Mouse (Mus musculus): Measurements from ENCODE around the gene Atg9a. TPM values are rescaled to one million over a fixed set of nuclear protein-coding genes. Genes with fewer than 3 reads are reported as not detected.

Gene Atg9a
- polyA plus RNA-seq (2012; rRNA removed): 57.0 and 62.6 TPM in 2 replicates

DNA sequence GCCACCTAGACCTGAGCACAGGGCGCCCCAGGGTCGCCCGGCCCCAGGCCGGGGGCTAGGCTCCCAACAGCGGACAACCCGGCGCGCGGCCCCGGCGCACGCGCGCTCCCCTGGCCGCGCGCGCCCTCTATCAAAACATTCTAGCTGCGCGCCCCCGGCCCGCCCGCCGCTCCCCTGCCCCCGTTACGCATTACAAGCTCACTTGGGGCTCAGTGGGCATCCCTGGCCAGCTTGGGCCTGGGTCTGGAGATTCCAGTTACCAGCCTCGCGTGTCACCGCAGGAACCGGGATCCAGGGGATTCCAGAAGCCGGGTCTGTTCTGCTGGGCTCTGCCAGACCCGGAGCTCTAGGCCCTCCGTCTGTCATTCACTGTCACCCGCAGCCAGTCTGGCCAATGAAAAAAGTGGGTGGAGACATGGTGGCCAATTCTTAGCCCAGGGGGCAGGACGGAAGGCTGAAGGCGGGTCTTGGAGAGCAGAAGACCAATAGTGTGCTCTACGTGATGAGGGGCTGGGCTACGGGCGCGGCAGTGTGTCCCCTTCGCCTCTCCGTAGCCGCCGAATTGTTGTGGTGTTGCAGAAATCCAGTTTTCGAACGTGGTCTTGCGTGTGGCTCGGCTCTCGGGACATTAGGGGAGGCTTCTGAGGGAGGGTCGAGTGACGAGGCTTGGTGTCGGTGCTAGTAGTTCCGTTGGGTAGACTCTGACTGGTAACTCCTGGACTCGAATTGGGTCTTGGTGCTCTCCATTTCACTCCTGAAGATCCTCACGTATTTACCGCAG lies at the start of gene Atg9a, which contains the start of gene Ankzf1:
Gene Atg9a (minus strand): TSS at position 575 of the 781 bp plus-strand sequence.
Gene Ankzf1 (plus strand): TSS at position 530 of the 781 bp plus-strand sequence.

DNA sequence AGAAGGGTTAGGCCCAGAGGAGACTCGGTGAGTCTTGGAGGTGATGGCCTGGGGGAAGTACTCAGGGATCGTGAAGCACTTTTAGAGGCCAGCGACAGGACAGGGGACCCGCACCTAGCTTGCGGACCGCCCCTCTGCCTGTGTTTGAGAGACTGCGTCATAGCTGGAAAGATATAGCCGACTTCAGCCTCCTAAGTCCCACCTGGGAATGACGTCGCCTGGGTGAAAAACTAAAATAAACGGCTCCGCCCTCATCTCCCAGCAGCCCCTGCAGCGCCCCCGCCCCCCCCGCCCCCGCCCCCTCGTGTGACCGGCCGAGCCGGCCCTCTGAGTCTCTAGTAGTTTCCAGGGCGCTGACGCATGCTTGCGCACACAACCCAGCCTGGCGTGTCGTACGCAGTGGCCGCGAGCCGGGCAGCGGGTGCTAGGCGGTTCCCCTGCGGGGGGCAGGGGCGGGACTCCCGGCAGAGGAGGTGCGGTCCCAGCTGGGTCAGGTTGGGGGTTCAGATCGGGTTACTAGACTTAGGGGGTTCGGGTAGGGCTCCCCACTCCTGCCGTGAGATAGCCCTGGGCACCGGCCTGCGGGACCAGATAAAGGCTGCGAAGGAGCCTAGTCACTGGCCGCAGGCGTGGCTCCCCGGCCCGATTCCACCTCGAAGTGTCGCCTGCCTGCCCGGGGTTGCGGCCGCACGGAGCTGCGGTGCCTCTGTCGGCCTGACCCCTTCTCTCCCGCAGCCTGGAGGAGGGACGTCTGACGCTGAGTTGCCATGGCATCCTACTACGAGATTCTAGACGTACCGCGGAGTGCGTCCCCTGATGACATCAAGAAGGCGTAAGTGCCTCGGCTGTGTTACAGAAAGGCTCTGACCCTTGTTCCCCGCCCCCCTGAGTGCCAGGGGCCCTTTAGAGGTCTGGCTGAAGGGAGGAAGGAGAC lies 44.4 kb upstream of the Atg9a start, which contains the start of gene Dnajb2:
Gene Dnajb2 (plus strand): TSS at position 290 of the 934 bp plus-strand sequence.

DNA sequence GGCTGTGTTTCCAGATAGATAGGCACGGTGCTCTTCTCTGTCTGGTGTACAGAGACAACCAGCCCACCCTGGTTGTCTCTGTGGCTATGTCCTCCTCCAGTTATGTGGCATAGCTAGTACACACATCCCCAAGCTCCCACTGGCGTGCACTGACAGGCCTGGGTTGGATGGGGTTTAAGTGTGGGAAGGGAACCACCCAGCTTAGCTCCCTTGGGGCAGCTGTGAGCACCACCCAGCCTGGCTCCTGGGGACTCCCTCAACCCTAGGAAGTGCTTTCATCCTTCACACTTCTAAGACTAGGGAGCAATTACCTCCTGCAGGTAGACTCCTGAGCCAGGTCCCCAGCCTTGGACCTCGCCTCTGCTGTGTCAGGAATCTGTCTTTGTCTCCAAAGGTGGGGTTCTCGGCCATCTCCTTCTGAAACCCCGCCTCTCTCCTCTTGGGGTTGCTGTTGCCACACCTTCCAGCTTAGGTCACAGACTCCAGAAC lies 39.7 kb upstream of the Atg9a start, which contains the start of gene A630095N17Rik:
Gene A630095N17Rik (minus strand): TSS at position 439 of the 489 bp plus-strand sequence.

DNA sequence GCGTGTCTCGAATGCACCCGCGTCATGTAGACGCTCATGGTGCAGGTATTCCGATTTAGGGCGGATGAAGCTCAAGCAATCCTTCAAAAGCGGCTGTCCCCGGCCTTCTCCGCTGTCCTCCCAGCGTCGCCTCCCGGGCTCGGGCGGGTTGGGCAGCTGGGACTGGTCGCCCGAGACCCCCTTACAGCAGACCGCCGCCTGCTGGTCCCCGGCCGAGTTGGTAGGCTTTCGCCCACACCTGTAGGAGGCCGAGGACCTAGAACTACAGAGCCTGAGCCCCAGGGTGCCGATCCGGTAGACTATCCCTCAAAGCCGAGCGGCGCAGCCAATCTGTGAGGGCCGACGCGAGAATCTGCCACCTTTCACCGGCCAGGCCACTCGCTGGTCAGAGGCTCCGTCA lies 27.5 kb upstream of the Atg9a start, which contains the start of gene Tuba4a:
Gene Tuba4a (minus strand): TSS at position 335 of the 400 bp plus-strand sequence.

DNA sequence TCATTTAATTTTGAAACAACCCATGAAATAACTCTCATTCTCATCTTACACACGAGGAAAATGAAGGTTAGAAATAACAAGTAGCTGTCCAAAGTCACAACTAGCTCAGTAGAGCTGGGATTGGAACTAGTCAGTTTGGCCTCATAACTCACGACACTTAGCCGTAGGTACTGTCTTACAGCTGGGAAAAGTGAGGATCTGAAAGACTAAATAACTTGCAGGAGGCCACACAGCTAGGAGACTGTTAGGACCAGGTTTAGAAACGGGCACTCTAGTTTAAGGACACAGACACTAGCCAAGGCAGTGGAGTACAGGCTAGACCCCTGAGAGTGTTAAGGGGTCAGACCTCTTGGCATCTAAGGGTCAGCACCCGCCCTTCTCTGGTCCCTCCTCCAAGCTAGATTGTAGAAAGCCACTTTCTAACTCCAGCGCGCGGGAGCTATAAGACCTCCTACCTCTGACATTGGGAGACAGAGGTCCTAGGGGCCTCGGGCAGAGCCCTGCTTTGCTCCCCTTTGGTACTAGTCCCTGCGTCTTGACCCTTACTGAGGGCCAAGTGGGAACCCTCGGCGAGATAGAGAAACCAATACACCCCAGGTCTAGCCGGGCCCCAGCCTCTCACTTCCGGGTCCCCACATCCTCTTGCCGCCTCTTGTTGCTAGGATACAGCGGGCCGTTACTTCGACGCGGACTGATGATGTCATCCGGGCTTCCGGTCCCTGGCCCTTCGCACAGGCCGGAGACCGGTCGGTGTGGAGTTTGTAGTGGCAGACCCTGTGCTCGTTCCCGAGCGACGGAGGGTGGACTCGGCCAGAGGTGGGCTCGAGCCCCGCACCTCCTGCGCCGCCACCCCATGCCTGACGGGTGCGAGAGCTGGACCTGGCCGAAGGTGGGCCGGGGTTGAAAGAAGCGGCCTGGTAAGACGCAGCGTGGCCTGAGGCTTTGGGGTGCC lies 18.4 kb upstream of the Atg9a start, which contains the start of the genes Glb1l and Stk16:
Gene Glb1l (minus strand): TSS at position 678 of the 952 bp plus-strand sequence.
Gene Stk16 (plus strand): TSS at position 703 of the 952 bp plus-strand sequence.

DNA sequence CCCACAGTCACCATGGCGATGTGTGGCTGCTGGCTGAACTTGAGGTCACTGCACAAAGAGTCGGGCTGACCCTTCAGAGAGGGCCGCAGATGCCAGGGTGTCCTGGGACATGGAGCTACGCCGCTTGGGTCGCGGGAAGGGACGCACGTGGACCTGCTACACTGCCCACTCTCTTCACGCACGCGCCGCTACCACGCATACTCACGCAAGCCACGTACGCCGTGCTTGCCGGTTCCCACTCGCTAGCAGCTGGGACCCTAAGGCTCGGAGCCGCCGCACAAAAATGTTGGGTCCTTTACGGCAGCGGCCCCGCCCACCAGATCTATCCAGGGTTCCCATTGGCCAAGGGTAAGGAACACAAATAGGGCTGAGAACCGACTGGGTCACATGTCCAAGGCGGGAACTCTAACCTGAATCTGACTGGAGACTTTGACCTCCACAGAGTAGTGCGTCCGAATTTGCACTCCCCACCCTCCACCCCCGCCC lies 11.8 kb downstream of the Atg9a start, which contains the start of gene Abcb6:
Gene Abcb6 (minus strand): TSS at position 288 of the 486 bp plus-strand sequence.

DNA sequence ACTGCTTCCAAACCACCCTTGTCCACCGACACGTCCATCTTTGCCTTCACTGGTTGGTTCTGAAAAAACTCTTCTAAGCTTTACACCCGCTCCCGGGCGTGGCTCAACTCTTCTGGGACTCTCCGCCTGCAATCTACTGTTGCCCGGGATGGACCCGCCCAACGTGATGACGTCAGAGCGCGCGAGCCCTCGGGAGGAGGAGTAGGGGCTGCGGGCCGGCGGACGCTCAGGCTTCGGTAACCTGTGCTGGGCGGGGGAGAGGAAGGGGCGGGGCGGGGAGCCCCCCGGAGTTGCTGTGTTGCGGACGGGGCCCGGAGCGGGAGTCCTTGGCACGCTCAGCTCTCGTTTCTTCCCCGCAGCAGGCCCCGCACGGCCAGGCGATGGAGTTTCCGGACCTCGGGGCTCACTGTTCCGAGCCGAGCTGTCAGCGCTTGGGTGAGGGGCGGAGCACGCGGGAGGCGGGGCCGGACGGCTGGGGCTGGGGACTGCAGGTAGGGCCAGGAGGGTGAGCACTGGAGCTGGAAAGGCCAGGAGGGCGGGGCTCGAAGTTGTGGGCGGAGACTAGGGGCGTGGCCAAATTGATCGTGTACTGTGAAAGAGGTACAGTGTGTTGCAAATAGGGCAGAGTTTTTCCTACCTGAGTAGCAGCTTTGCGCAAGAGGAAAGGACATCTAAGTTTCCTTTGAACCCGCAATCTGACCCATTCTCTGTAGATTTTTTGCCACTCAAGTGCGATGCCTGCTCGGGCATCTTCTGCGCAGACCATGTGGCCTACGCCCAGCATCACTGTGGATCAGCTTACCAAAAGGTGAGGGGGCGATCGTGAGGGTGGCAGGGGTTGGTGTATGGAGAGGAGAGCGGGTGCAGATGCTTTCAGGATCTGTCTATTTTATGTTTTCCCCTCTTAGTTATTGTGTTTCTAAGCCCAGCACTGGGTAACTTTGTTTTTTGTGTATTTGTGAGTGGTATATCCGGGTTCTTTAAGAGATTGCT lies 23.2 kb downstream of the Atg9a start, which contains the start of gene Zfand2b:
Gene Zfand2b (plus strand): TSS at position 175 of the 993 bp plus-strand sequence.

DNA sequence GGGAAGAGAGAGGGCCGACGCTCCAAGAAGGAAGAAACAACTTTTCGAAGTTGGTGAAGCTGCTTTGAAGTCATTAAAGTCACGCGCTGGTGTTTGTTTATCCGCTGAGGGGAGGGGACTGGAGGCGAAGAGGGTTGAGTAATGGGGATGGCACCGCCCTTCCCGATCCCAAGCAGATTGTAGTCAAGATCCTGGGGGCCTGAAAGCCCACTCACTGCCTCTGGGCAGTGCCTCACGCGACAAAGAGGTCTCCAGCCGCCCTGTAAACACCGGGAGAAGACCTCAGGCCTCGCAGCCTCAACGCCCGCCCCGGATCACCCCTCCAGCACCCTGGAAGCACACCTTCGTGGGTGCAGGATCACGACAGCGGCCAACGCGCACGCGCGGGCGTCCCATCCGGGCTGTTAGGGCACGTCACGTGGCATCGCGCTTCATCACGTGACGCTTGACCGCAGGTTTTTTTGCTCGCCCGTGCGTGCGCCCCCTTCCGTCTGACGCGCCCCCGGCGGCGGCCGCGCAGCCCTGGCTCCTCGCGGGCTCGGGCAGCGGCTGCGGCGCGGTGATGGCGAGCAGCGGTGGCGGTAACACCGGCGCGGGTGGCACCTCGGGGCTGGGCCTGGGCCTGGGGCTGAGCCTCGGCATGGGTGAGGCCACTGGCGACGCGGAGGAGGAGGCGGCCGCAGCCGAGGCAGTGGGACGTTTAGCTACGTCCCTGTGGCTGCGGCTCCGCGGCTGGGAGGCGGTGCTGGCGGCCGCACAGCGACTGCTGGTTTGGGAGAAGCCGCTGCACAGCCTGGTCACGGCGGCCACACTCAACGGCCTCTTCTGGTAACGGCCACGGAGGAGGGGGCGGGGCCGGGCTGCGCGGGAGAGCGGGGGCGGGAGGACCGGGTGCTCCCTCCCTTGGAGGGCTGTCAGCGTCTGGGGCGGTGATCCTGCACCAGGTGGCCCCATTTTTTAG lies 49.4 kb downstream of the Atg9a start, which contains the start of the genes Cnppd1 and Retreg2:
Gene Cnppd1 (minus strand): TSS at position 411 of the 961 bp plus-strand sequence.
Gene Retreg2 (plus strand): TSS at position 478 of the 961 bp plus-strand sequence.

DNA sequence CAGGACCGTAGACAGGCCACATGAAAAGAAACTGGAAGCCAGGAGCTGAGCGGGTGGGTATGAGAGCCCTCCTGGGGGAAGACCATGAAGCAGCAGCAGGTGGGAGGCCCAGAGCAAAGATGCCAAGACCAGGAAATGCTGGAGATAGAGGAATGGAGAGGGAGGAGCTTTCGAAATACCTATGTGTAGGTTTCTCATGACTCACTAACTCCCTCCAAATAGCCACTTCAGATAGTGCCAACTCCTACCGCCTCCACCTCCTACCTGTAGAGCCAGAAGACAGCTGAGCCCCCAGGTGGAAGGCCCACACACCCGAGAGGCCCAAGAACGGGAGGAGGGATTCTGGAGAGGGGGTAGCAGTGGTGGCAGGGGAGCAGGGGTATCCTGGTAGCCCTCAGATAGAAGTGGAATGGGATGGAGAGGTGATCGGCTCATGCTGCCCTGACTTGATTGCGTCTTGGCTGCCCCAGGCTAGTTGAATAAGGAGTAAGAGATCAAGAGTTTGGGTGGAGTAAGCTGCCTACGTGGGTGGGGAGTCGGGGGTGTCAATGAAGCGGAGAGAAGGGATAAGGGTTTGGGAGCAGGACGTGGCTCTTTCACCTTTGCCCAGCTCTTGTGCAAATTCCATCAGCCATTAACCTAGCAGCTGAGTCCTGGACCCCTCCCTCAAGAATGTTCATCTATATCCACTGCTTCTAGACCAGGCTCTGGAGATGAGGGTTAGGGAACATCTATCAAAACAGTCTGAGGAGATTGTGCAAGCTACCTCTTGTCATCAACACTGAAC lies 58.4 kb downstream of the Atg9a start, which contains the start of gene Slc23a3:
Gene Slc23a3 (minus strand): TSS at position 470 of the 787 bp plus-strand sequence.

Other genes starting within 250 kb of the Atg9a start
- 0.34 and 0.67 TPM in 2 replicates for gene Ihh, start 240.5 kb downstream of the Atg9a start, polyA plus RNA-seq (2012; rRNA removed)
- gene Nhej1, start 67.0 kb downstream of the Atg9a start, polyA plus RNA-seq (2012; rRNA removed): 1.7 and 2.4 TPM in 2 replicates
- 0.03 and 0.05 TPM in 2 replicates for gene Slc23a3, start 58.3 kb downstream of the Atg9a start, polyA plus RNA-seq (2012; rRNA removed)
- gene Cnppd1, start 49.5 kb downstream of the Atg9a start, polyA plus RNA-seq (2012; rRNA removed): 45.7 and 51.1 TPM in 2 replicates
- 172 and 179 TPM in 2 replicates for gene Retreg2, start 49.4 kb downstream of the Atg9a start, polyA plus RNA-seq (2012; rRNA removed)
- 51.1 and 55.2 TPM in 2 replicates for gene Zfand2b, start 23.6 kb downstream of the Atg9a start, polyA plus RNA-seq (2012; rRNA removed)
- gene Abcb6, start 11.8 kb downstream of the Atg9a start, polyA plus RNA-seq (2012; rRNA removed): 45.2 and 45.8 TPM in 2 replicates
- 35.3 and 38.8 TPM in 2 replicates for gene Ankzf1, start within 50 bp of the Atg9a start, polyA plus RNA-seq (2012; rRNA removed)
- gene Glb1l, start 18.6 kb upstream of the Atg9a start, polyA plus RNA-seq (2012; rRNA removed): 35.6 and 40.2 TPM in 2 replicates
- gene Stk16, start 18.6 kb upstream of the Atg9a start, polyA plus RNA-seq (2012; rRNA removed): 206 and 218 TPM in 2 replicates
- 15.5 and 16.9 TPM in 2 replicates for gene Tuba4a, start 27.7 kb upstream of the Atg9a start, polyA plus RNA-seq (2012; rRNA removed)
- not detected in 2 replicates for gene A630095N17Rik, start 39.9 kb upstream of the Atg9a start, polyA plus RNA-seq (2012; rRNA removed)
- gene Dnajb2, start 44.2 kb upstream of the Atg9a start, polyA plus RNA-seq (2012; rRNA removed): 67.4 and 71.2 TPM in 2 replicates
- gene Ptprn, start 72.3 kb upstream of the Atg9a start, polyA plus RNA-seq (2012; rRNA removed): 68.1 and 69.4 TPM in 2 replicates
- gene Resp18, start 86.2 kb upstream of the Atg9a start, polyA plus RNA-seq (2012; rRNA removed): 141 and 164 TPM in 2 replicates
- gene Dnpep, start 125.8 kb upstream of the Atg9a start, polyA plus RNA-seq (2012; rRNA removed): 151 and 153 TPM in 2 replicates
- gene Des, start 168.1 kb upstream of the Atg9a start, polyA plus RNA-seq (2012; rRNA removed): 1.0 and 9.6 TPM in 2 replicates
- gene Speg, start 183.1 kb upstream of the Atg9a start, polyA plus RNA-seq (2012; rRNA removed): 69.0 and 70.9 TPM in 2 replicates
- 103 and 111 TPM in 2 replicates for gene Gmppa, start 243.7 kb upstream of the Atg9a start, polyA plus RNA-seq (2012; rRNA removed)

Measured in central nervous system, embryonic 18 days (tissue).